Mouse (Mus musculus) liver, embryonic 16.5 days (tissue): ENCODE results near the gene Lrrc8d. TPM values are rescaled to one million over a fixed set of nuclear protein-coding genes. Genes with fewer than 3 reads are reported as not detected.

Experiments
- polyA plus RNA-seq: library from polyadenylated mRNA; unstranded; fragments of >200 nt; fragmentation: Nextera tagmentation; extraction: Ambion mirVana; gene quantifications from 2 replicates; pipeline ENCODE4 v1.2.1, GENCODE M21; 2015

Lrrc8d gene
- polyA plus RNA-seq, 1 experiment from 2014 or later, result 8.0 TPM

Other genes with a start within 250 kb of the Lrrc8d start
- 14.0 and 16.4 TPM in 2 replicates for gene Lrrc8c, start 180.6 kb upstream of the Lrrc8d start, polyA plus RNA-seq
- 5.1 and 6.2 TPM in 2 replicates for gene Zfp326, start 176.6 kb downstream of the Lrrc8d start, polyA plus RNA-seq